Mouse (Mus musculus) testis, adult 2 months (tissue): ENCODE results near the gene Susd6. TPM values are rescaled to one million over a fixed set of nuclear protein-coding genes. Genes with fewer than 3 reads are reported as not detected.

Experiments used
- H3K27ac ChIP-seq: fragments of 200-500 bp; 2 replicates; pipeline ENCODE4 v1.5.1; 2012; ENCODE audit warnings: low read depth, low read length; ENCODE audit not compliant: control insufficient read depth, insufficient read depth
- H3K27me3 ChIP-seq: fragments of 200-500 bp; 2 replicates; pipeline ENCODE4 v1.6.1; 2012; ENCODE audit warnings: mild to moderate bottlenecking, low read length, moderate library complexity; ENCODE audit not compliant: control insufficient read depth, insufficient read depth
- H3K36me3 ChIP-seq: fragments of 200-500 bp; 2 replicates; pipeline ENCODE4 v1.6.1; 2012; ENCODE audit warnings: mild to moderate bottlenecking, low read length; ENCODE audit not compliant: control insufficient read depth, insufficient read depth
- H3K4me1 ChIP-seq: fragments of 200-500 bp; 2 replicates; pipeline ENCODE4 v1.6.1; 2012; ENCODE audit warnings: low read length; ENCODE audit not compliant: control insufficient read depth, insufficient read depth
- H3K4me3 ChIP-seq: fragments of 200-500 bp; 2 replicates; pipeline ENCODE4 v1.5.1; 2012; ENCODE audit warnings: low read depth, mild to moderate bottlenecking, low read length, moderate library complexity, mixed read lengths; ENCODE audit not compliant: control insufficient read depth
- CTCF ChIP-seq: fragments of 200-500 bp; IDR thresholded peaks from 2 replicates; pipeline ENCODE4 v1.5.1; 2012; ENCODE audit warnings: low read depth, mild to moderate bottlenecking, inconsistent platforms, low read length, moderate library complexity; ENCODE audit not compliant: control insufficient read depth, insufficient read depth, insufficient replicate concordance
- POLR2A ChIP-seq: fragments of 200-500 bp; IDR thresholded peaks from 2 replicates; pipeline ENCODE4 v1.6.1; 2012; ENCODE audit warnings: low read depth, mild to moderate bottlenecking, inconsistent platforms, low read length, moderate library complexity; ENCODE audit not compliant: control insufficient read depth
- polyA plus RNA-seq: library from polyadenylated mRNA; depleted of rRNA; stranded (reverse); fragments of >200 nt; gene quantifications from 2 replicates; pipeline ENCODE4 v1.2.3, GENCODE M21; 2012

Susd6 gene
- polyA plus RNA-seq, 1 experiment = 46.0 TPM

GRCm38 (mm10) chr12:80807451-80808085, 17.3 kb downstream of the Susd6 start:
- H3K4me1 ChIP-seq = no peaks in the 10 kb centered on the region
- H3K27me3 ChIP-seq = no peaks in the 10 kb centered on the region
- no peak overlapping the region for H3K27ac ChIP-seq
- no peaks in the 10 kb centered on the region for H3K36me3 ChIP-seq
- no peak overlapping the region for H3K4me3 ChIP-seq
- TF ChIP-seq POLR2A (no peak), CTCF (no peak)

GRCm38 (mm10) chr12:80810005-80810404, 19.7 kb downstream of the Susd6 start:
- no peak for TF ChIP-seq POLR2A
- TF ChIP-seq CTCF = no peak
- Histone ChIP-seq H3K4me1 (no peaks in the 10 kb centered on the region), H3K27me3 (no peaks in the 10 kb centered on the region), H3K4me3 (no peak overlapping the region), H3K27ac (no peak overlapping the region), H3K36me3 (no peaks in the 10 kb centered on the region)

- Histone ChIP-seq H3K4me1 (peaks cover 4% of the 10 kb centered on the region), H3K36me3 (no peaks in the 10 kb centered on the region), H3K27me3 (no peaks in the 10 kb centered on the region), H3K27ac (no peak overlapping the region), H3K4me3 (no peak overlapping the region)
- TF ChIP-seq POLR2A = no peak
Measured at GRCm38 (mm10) chr12:80811646-80812509, 21.6 kb downstream of the Susd6 start.

GRCm38 (mm10) chr12:80812510-80812820, 22.2 kb downstream of the Susd6 start:
- Histone ChIP-seq H3K4me1 (peaks cover 4% of the 10 kb centered on the region), H3K27ac (no peak overlapping the region), H3K36me3 (no peaks in the 10 kb centered on the region), H3K4me3 (no peak overlapping the region), H3K27me3 (no peaks in the 10 kb centered on the region)
- TF ChIP-seq CTCF = no peak
- TF ChIP-seq POLR2A = no peak

- no peak overlapping the region for H3K27ac ChIP-seq
- H3K36me3 ChIP-seq = no peaks in the 10 kb centered on the region
- TF ChIP-seq POLR2A (no peak), CTCF (no peak)
- H3K4me3 ChIP-seq = no peak overlapping the region
- H3K27me3 ChIP-seq = no peaks in the 10 kb centered on the region
- peaks cover 4% of the 10 kb centered on the region for H3K4me1 ChIP-seq
Measured at GRCm38 (mm10) chr12:80813456-80813855, 23.1 kb downstream of the Susd6 start.

- H3K4me3 ChIP-seq = no peak overlapping the region
- H3K27me3 ChIP-seq = no peaks in the 10 kb centered on the region
- H3K4me1 ChIP-seq = peaks cover 4% of the 10 kb centered on the region
- no peak for TF ChIP-seq CTCF
- TF ChIP-seq POLR2A = no peak
- H3K27ac ChIP-seq = no peak overlapping the region
- H3K36me3 ChIP-seq = no peaks in the 10 kb centered on the region
Measured at GRCm38 (mm10) chr12:80813872-80814271, 23.6 kb downstream of the Susd6 start.

- TF ChIP-seq CTCF = no peak
- Histone ChIP-seq H3K27me3 (no peaks in the 10 kb centered on the region), H3K4me3 (no peak overlapping the region), H3K27ac (no peak overlapping the region), H3K4me1 (peaks cover 4% of the 10 kb centered on the region), H3K36me3 (no peaks in the 10 kb centered on the region)
Measured at GRCm38 (mm10) chr12:80814529-80814928, 24.2 kb downstream of the Susd6 start.

- Histone ChIP-seq H3K27me3 (no peaks in the 10 kb centered on the region), H3K4me1 (peaks cover 4% of the 10 kb centered on the region), H3K4me3 (no peak overlapping the region), H3K36me3 (no peaks in the 10 kb centered on the region), H3K27ac (no peak overlapping the region)
- TF ChIP-seq CTCF (no peak), POLR2A (no peak)
Measured at GRCm38 (mm10) chr12:80815298-80815697, 25.0 kb downstream of the Susd6 start.
